13 mouse cellular contexts compared by ENCODE assay signal in genomic region chr7:29234661-29235060, GRCm38 (mm10). TPM values are rescaled to one million over a fixed set of nuclear protein-coding genes. Genes with fewer than 3 reads are reported as not detected.
DNase-seq lines count a peak whose midpoint lies in the region; ATAC-seq and TF ChIP-seq lines count a peak whose summit lies in the region.
"Had no signal": no experiment of that assay in that cellular context is flagged by ENCODE, and none has a peak within 500 bp of the region (broad histone marks: within the 10 kb centered on the region; RNA-seq: fewer than 3 reads in every experiment).

No protein-coding gene starts in this region.

- no peak overlapping the region for H3K9ac ChIP-seq in heart, embryonic 15.5 days
- H3K9ac ChIP-seq in lung, embryonic 16.5 days (ENCODE audit: low read length), result no peak overlapping the region

- peaks cover 34% of the 10 kb centered on the region for H3K4me1 ChIP-seq in heart, embryonic 15.5 days (replicated peaks)
- H3K4me1 ChIP-seq in lung, embryonic 16.5 days (replicated peaks; ENCODE audit: control insufficient read depth, insufficient read depth, low read length), result peaks cover 16% of the 10 kb centered on the region; the same call in 1 of the 2 replicates
- no peaks in the 10 kb centered on the region for H3K4me1 ChIP-seq in cortical plate, adult 2 months (ENCODE audit: control insufficient read depth, insufficient read depth, low read length)

- TF ChIP-seq POLR2A in cortical plate, adult 2 months (IDR thresholded peaks at IDR 0.05; ENCODE audit: extremely low read depth, insufficient read depth, low read length), result no peak

- TF ChIP-seq CTCF in cortical plate, adult 2 months (IDR thresholded peaks at IDR 0.05; ENCODE audit: extremely low read depth, insufficient read depth, low read length), result 0 out of 2 replicates have a peak, but pooled peaks have one; percentile 16

- intact Hi-C loops in gastrocnemius, postnatal 36 days (cut with DNase I), result no loop called here

- ATAC-seq in heart, embryonic 15.5 days (replicated peaks; ENCODE audit: insufficient number of reproducible peaks, insufficient read depth, low FRiP score, low read depth), result no peak
- ATAC-seq in lung, embryonic 16.5 days (ENCODE audit: low read depth), result no peak

- H3K36me3 ChIP-seq in heart, embryonic 15.5 days, result no peaks in the 10 kb centered on the region
- H3K36me3 ChIP-seq in lung, embryonic 16.5 days (ENCODE audit: control insufficient read depth, insufficient read depth, low read length), result no peaks in the 10 kb centered on the region
- H3K36me3 ChIP-seq: limb, embryonic 10.5 days had no signal

- no peak overlapping the region for H3K4me3 ChIP-seq in heart, embryonic 15.5 days
- no peak overlapping the region for H3K4me3 ChIP-seq in lung, embryonic 16.5 days (ENCODE audit: low read length)
- H3K4me3 ChIP-seq in cortical plate, adult 2 months (ENCODE audit: insufficient read depth, low read length), result no peak overlapping the region
- H3K4me3 ChIP-seq: limb, embryonic 10.5 days had no signal

- DNase-seq in heart, adult 18-20 months, result no peak
- DNase-seq in lung, postnatal 25 days (ENCODE audit: low spot score), result no peak
- DNase-seq in ES-CJ7 (ENCODE audit: low read depth, low spot score), result peak; percentile 59
- no peak for DNase-seq in gastrocnemius, postnatal 36 days
- no peak for DNase-seq in frontal cortex, postnatal 10 days (ENCODE audit: low spot score in 2 of 2)
- DNase-seq: adrenal gland, postnatal 25 days; cerebellum, adult 18-20 months; embryo, embryonic 11 days; lung, postnatal 14 days had no signal

- H3K9me3 ChIP-seq in heart, embryonic 15.5 days (replicated peaks), result no peaks in the 10 kb centered on the region
- H3K9me3 ChIP-seq in lung, embryonic 16.5 days (ENCODE audit: control insufficient read depth, low read length), result no peaks in the 10 kb centered on the region
- H3K9me3 ChIP-seq: limb, embryonic 10.5 days had no signal

- H3K4me2 ChIP-seq in heart, embryonic 15.5 days, result no peak overlapping the region
- no peak overlapping the region for H3K4me2 ChIP-seq in lung, embryonic 16.5 days (ENCODE audit: low read depth, low read length)

- H3K27ac ChIP-seq in heart, embryonic 15.5 days, result peak overlapping the region; percentile 76
- H3K27ac ChIP-seq in lung, embryonic 16.5 days (ENCODE audit: low read length), result peak overlapping the region; percentile 51; the same call in 1 of the 2 replicates
- H3K27ac ChIP-seq in cortical plate, adult 2 months (ENCODE audit: insufficient read depth, low read length), result no peak overlapping the region
- H3K27ac ChIP-seq: limb, embryonic 10.5 days had no signal

- peaks cover 6% of the 10 kb centered on the region; the same call in 1 of the 2 replicates for H3K27me3 ChIP-seq in heart, embryonic 15.5 days
- peaks cover 6% of the 10 kb centered on the region; the same call in 1 of the 2 replicates for H3K27me3 ChIP-seq in lung, embryonic 16.5 days (ENCODE audit: control insufficient read depth, insufficient read depth, low read depth, low read length)

- WGBS in heart, embryonic 15.5 days, result 79% methylated on average over 5 of the region's 5 CpGs
- WGBS in lung, embryonic 16.5 days, result 75% methylated on average over 5 of the region's 5 CpGs

RNA-seq across cellular contexts. Expression of gene Kcnk6, which starts 2.3 kb away (rescaled TPM):
- polyA plus RNA-seq in heart, embryonic 15.5 days (2015; fragmentation: Nextera tagmentation; extraction: Ambion mirVana), result 1.4 and 2.0 TPM in 2 replicates
- total RNA-seq in heart, adult 18-20 months (2021), result 1 to 10 TPM; 2.7 to 2.9 TPM
- polyA plus RNA-seq in lung, embryonic 16.5 days (2015; fragmentation: Nextera tagmentation; extraction: Ambion mirVana), result 1.6 and 2.9 TPM in 2 replicates
- 3.1 and 3.8 TPM in 2 replicates for polyA plus RNA-seq in cortical plate, adult 2 months (2012; rRNA removed)
- under 1 TPM; 0.91 to 0.97 TPM for total RNA-seq in gastrocnemius, postnatal 36 days (2021)

RNA-seq across cellular contexts. Expression of gene Yif1b, which starts 3.5 kb away (rescaled TPM):
- 98.2 and 107 TPM in 2 replicates for polyA plus RNA-seq in heart, embryonic 15.5 days (2015; fragmentation: Nextera tagmentation; extraction: Ambion mirVana)
- 10 to 100 TPM; 66.3 to 69.2 TPM for total RNA-seq in heart, adult 18-20 months (2021)
- polyA plus RNA-seq in lung, embryonic 16.5 days (2015; fragmentation: Nextera tagmentation; extraction: Ambion mirVana), result 126 and 136 TPM in 2 replicates
- 69.1 and 71.7 TPM in 2 replicates for polyA plus RNA-seq in cortical plate, adult 2 months (2012; rRNA removed)
- total RNA-seq in gastrocnemius, postnatal 36 days (2021), result 10 to 100 TPM; 36.0 to 41.1 TPM

RNA-seq across cellular contexts. Expression of gene 2200002D01Rik, which starts 13.6 kb away (rescaled TPM):
- polyA plus RNA-seq in heart, embryonic 15.5 days (2015; fragmentation: Nextera tagmentation; extraction: Ambion mirVana), result 6.3 and 7.1 TPM in 2 replicates
- total RNA-seq in heart, adult 18-20 months (2021), result 1 to 10 TPM in 1 of 2 experiments, under 1 TPM in 1; 0.77 to 1.6 TPM
- 21.9 and 32.5 TPM in 2 replicates for polyA plus RNA-seq in lung, embryonic 16.5 days (2015; fragmentation: Nextera tagmentation; extraction: Ambion mirVana)
- 0.10 and 0.47 TPM in 2 replicates for polyA plus RNA-seq in cortical plate, adult 2 months (2012; rRNA removed)
- under 1 TPM; 0.28 to 0.86 TPM for total RNA-seq in gastrocnemius, postnatal 36 days (2021)

RNA-seq across cellular contexts. Expression of gene Catsperg1, which starts 20.8 kb away (rescaled TPM):
- 0.25 and 0.84 TPM in 2 replicates for polyA plus RNA-seq in heart, embryonic 15.5 days (2015; fragmentation: Nextera tagmentation; extraction: Ambion mirVana)
- total RNA-seq in heart, adult 18-20 months (2021), result under 1 TPM in 1 of 2 experiments, not detected in 1; 0.89 TPM
- polyA plus RNA-seq in lung, embryonic 16.5 days (2015; fragmentation: Nextera tagmentation; extraction: Ambion mirVana), result 1.1 and 1.7 TPM in 2 replicates
- polyA plus RNA-seq in cortical plate, adult 2 months (2012; rRNA removed), result 2.3 and 4.2 TPM in 2 replicates
- under 1 TPM in 1 of 2 experiments, not detected in 1; 0.22 TPM for total RNA-seq in gastrocnemius, postnatal 36 days (2021)

RNA-seq across cellular contexts. Expression of gene Spint2, which starts 47.1 kb away (rescaled TPM):
- 77.9 and 125 TPM in 2 replicates for polyA plus RNA-seq in heart, embryonic 15.5 days (2015; fragmentation: Nextera tagmentation; extraction: Ambion mirVana)
- 10 to 100 TPM; 45.7 to 53.8 TPM for total RNA-seq in heart, adult 18-20 months (2021)
- polyA plus RNA-seq in lung, embryonic 16.5 days (2015; fragmentation: Nextera tagmentation; extraction: Ambion mirVana), result 309 and 317 TPM in 2 replicates
- 25.9 and 27.4 TPM in 2 replicates for polyA plus RNA-seq in cortical plate, adult 2 months (2012; rRNA removed)
- 1 to 10 TPM; 4.1 to 4.5 TPM for total RNA-seq in gastrocnemius, postnatal 36 days (2021)
